Mouse (Mus musculus) heart, adult 2 months (tissue): ENCODE data around the gene Cmtr1. TPM values are rescaled to one million over a fixed set of nuclear protein-coding genes. Genes with fewer than 3 reads are reported as not detected.
"Not testable (repeated sequence)": the region's sequence is repeated elsewhere in the genome, so short reads cannot be mapped to it uniquely, and the experiment has no call there.

Experiments used
- DNase-seq, 2 experiments: peaks; one replicate each; pipeline ENCODE4 v3.0.0; 2021
- H3K27ac ChIP-seq: fragments of 200-600 bp; 2 replicates; pipeline ENCODE4 v1.8.1; 2022
- H3K27me3 ChIP-seq: fragments of 200-500 bp; 2 replicates; pipeline ENCODE4 v1.6.1; 2012; ENCODE audit warnings: mild to moderate bottlenecking, low read length, inconsistent platforms, mixed read lengths; ENCODE audit not compliant: control insufficient read depth, insufficient read depth
- H3K36me3 ChIP-seq: fragments of 200-500 bp; 2 replicates; pipeline ENCODE4 v1.6.1; 2012; ENCODE audit warnings: low read length, inconsistent platforms; ENCODE audit not compliant: control insufficient read depth, insufficient read depth
- H3K4me1 ChIP-seq: fragments of 200-500 bp; 2 replicates; pipeline ENCODE4 v1.6.1; 2011; ENCODE audit warnings: low read length; ENCODE audit not compliant: control insufficient read depth, insufficient read depth
- H3K4me3 ChIP-seq: fragments of 200-600 bp; 2 replicates; pipeline ENCODE4 v1.8.1; 2022
- H3K79me2 ChIP-seq: fragments of 200-500 bp; replicated peaks from 2 replicates; pipeline ENCODE4 v1.6.1; 2012; ENCODE audit warnings: mild to moderate bottlenecking, inconsistent platforms, low read length, moderate library complexity, mixed read lengths; ENCODE audit not compliant: control insufficient read depth, insufficient read depth
- H3K9ac ChIP-seq: fragments of 200-500 bp; 2 replicates; pipeline ENCODE4 v1.6.1; 2012; ENCODE audit warnings: low read depth, mild to moderate bottlenecking, control low read depth, inconsistent platforms, low read length, mixed read lengths
- CTCF ChIP-seq: fragments of 200-600 bp; IDR thresholded peaks from 2 replicates; pipeline ENCODE4 v1.8.1; 2022; ENCODE audit warnings: antibody characterized with exemption, mild to moderate bottlenecking, moderate library complexity
- EP300 ChIP-seq: fragments of 200-500 bp; IDR thresholded peaks from 2 replicates; pipeline ENCODE4 v1.6.1; 2011; ENCODE audit warnings: low read depth, low read length, control low read depth; ENCODE audit not compliant: insufficient read depth
- POLR2A ChIP-seq: fragments of 200-500 bp; IDR thresholded peaks from 2 replicates; pipeline ENCODE4 v1.6.1; 2011; ENCODE audit warnings: mild to moderate bottlenecking, low read depth, low read length, control low read depth; ENCODE audit not compliant: insufficient read depth
- WGBS: fragments of 180-500 bp; shearing (Covaris S2); methylation state at CpG from one replicate; pipeline ENCODE4 v1.1.7; 2018; 5-methylcytosine and 5-hydroxymethylcytosine counted together
- intact Hi-C: fragments of 180-260 bp; cut with DNase I; formaldehyde crosslinking; loops from one replicate; pipeline ENCODE4 v1.15.1; 2025
- long read RNA-seq: library from polyadenylated mRNA; stranded (forward); transcript quantifications from one replicate; pipeline ENCODE4 v2.0.0, GENCODE M21; 2021
- polyA plus RNA-seq: library from polyadenylated mRNA; depleted of rRNA; stranded (reverse); fragments of >200 nt; gene quantifications from 2 replicates; pipeline ENCODE4 v1.2.3, GENCODE M21; 2012; rRNA removed
- total RNA-seq, 2 experiments: library from RNA; stranded (reverse); gene quantifications; 2 replicates each; pipeline ENCODE4 v1.2.3; 2021

The Cmtr1 gene
- total RNA-seq (10 to 100 TPM; 51.6 to 65.4 TPM), polyA plus RNA-seq (24.0 and 42.2 TPM in 2 replicates)
- long read RNA-seq, full-length matches to known transcripts = 45 of 51 reads
- long read RNA-seq, partial matches to known transcripts = 0 of 51 reads
- long read RNA-seq, other reads (novel, unspliced or antisense) = 6 of 51 reads

DNA sequence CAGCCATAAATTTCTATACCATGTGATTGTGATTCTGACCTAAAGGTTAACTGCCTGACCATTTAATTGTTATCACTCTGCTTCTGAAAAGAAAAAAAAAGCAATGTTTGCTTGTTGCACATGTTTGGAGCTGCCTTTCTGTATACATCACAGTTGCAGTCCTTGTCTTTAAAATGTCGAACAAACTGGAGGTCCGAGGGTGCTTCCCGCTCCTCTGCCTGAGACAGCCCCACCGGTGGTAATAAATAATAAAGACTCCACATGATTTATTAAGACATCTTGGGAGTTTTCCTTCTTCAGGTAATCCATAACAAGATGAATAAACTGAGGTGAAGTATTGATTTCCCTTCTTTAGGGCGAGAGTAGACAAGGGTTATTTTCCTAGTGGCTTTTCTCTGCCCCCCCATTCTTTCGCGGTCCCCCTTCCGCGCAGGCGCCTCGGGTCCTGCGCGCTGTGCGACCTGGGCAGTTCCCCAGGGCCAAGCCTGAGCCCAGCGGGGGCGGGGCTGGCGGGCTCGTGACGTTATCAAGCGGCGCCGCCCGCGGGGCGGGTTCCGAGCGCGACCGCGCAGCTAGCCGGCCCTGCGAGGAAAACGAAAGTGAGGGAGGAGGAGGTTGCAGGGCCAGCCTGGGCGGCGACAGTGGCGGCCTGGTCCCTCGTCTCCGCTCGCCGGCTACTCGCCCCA lies at the start of gene Cmtr1:
TSS of gene Cmtr1 (plus strand) at position 520 of the 686 bp plus-strand sequence.
- TF ChIP-seq POLR2A = peak; percentile 85
- TF ChIP-seq EP300 = no peak
- TF ChIP-seq CTCF = no peak
- under 1% methylated on average over 41 of the region's 41 CpGs for WGBS
- peak; percentile 98 to 99 for DNase-seq
- 0 out of 2 replicates have a peak, but pooled peaks cover 1% of the 10 kb centered on the region for H3K79me2 ChIP-seq
- H3K36me3 ChIP-seq = no peaks in the 10 kb centered on the region
- intact Hi-C loops = loop anchor here (2.0 kb wide), 2 partner anchors 45 to 57 kb away; partner anchors contain the start of genes Ccdc167, Gm28043 and Rnf8
- peak within 1 kb of the TSS; percentile 82 for H3K4me3 ChIP-seq
- H3K9ac ChIP-seq = peak within 1 kb of the TSS; percentile 96
- H3K4me1 ChIP-seq = no peaks in the 10 kb centered on the region; the same call in 1 of the 2 replicates
- peak within 1 kb of the TSS; percentile 90 for H3K27ac ChIP-seq
- H3K27me3 ChIP-seq = no peaks in the 10 kb centered on the region

- intact Hi-C loops, H3K27ac ChIP-seq, H3K27me3 ChIP-seq, H3K4me3 ChIP-seq, DNase-seq, H3K79me2 ChIP-seq, H3K4me1 ChIP-seq, H3K36me3 ChIP-seq, H3K9ac ChIP-seq: not testable (repeated sequence)
- peak; percentile 43 for TF ChIP-seq CTCF
- 81% methylated on average over 5 of the region's 5 CpGs for WGBS
These were observed 46.9 kb upstream of the Cmtr1 start for GRCm38 (mm10) chr17:29613453-29613852.

GRCm38 (mm10) chr17:29614115-29615023 lies 46.0 kb upstream of the Cmtr1 start, which contains the start of the genes Rnf8 and Gm28043:
Gene Rnf8, plus strand, starts transcription at chr17:29614790.
Gene Gm28043, plus strand, starts transcription at chr17:29614876.
- DNase-seq = peak; percentile 94 to 96
- Histone ChIP-seq H3K36me3 (no peaks in the 10 kb centered on the region), H3K9ac (peak within 1 kb of the TSS; percentile 96), H3K4me1 (peaks cover 3% of the 10 kb centered on the region), H3K79me2 (peaks cover 2% of the 10 kb centered on the region; the same call in 1 of the 2 replicates), H3K27ac (peak within 1 kb of the TSS; percentile 88), H3K27me3 (no peaks in the 10 kb centered on the region), H3K4me3 (peak within 1 kb of the TSS; percentile 92)
- intact Hi-C loops = loop anchor here (2.0 kb wide), 1 partner anchor 46 kb away; the partner anchor contains the start of gene Cmtr1
- WGBS = 2% methylated on average over 52 of the region's 52 CpGs
- peak; percentile 88 for TF ChIP-seq POLR2A
- peak; percentile 85 for TF ChIP-seq CTCF
- TF ChIP-seq EP300 = peak; percentile 79; the same call in 1 of the 2 replicates

DNA sequence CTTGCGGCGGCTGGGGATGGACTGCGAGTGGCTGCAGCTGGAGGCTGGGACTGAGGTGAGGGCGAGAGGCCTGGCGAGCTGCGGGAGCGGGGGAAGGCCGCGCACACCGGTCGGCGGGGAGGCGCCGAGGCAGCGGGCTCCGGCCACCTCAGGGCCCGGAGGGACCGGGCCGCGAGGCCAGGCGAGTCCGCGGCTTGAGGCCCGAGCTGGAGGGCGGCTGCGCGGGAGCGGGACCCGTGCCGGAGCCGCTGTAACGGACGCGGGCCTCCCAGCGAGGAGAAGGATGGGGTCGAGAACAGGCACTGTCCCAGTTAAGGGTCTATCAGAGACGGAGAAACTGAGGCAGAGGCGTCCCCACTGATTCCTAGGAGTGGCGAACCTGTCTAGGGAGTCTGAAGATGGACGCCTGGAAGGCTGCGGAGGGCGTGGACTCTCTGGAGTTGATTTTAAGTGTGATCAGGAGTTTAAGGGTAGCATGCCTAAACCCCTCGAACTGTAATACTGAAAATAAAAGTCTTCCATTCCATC lies 45.3 kb upstream of the Cmtr1 start:
- no peak for TF ChIP-seq CTCF
- Histone ChIP-seq H3K79me2 (peaks cover 3% of the 10 kb centered on the region; the same call in 1 of the 2 replicates), H3K27ac (peak overlapping the region; percentile 88), H3K36me3 (no peaks in the 10 kb centered on the region), H3K4me3 (peak overlapping the region; percentile 92), H3K27me3 (no peaks in the 10 kb centered on the region), H3K9ac (peak overlapping the region; percentile 96), H3K4me1 (peaks cover 3% of the 10 kb centered on the region)
- 1% methylated on average over 42 of the region's 43 CpGs for WGBS
- DNase-seq = no peak
- intact Hi-C loops = loop anchor here (2.0 kb wide), 1 partner anchor 46 kb away; the partner anchor contains the start of gene Cmtr1

GRCm38 (mm10) chr17:29615616-29616015 lies 44.8 kb upstream of the Cmtr1 start:
- no peaks in the 10 kb centered on the region for H3K27me3 ChIP-seq
- peaks cover 3% of the 10 kb centered on the region for H3K4me1 ChIP-seq
- 10% methylated on average over 4 of the region's 4 CpGs for WGBS
- peak overlapping the region; percentile 92 for H3K4me3 ChIP-seq
- no peaks in the 10 kb centered on the region for H3K36me3 ChIP-seq
- H3K79me2 ChIP-seq = peaks cover 3% of the 10 kb centered on the region; the same call in 1 of the 2 replicates
- no peak for TF ChIP-seq EP300
- TF ChIP-seq CTCF = no peak
- no peak for TF ChIP-seq POLR2A
- H3K9ac ChIP-seq = peak overlapping the region; percentile 96
- H3K27ac ChIP-seq = peak overlapping the region; percentile 88
- intact Hi-C loops = loop anchor here (2.0 kb wide), 1 partner anchor 45 kb away; the partner anchor contains the start of gene Cmtr1
- no peak for DNase-seq
